Mouse (Mus musculus) small intestine, adult 2 months (tissue): ENCODE data around the gene Txndc12. TPM values are rescaled to one million over a fixed set of nuclear protein-coding genes. Genes with fewer than 3 reads are reported as not detected.

Source experiments
- H3K27ac ChIP-seq: fragments of 200-500 bp; 2 replicates; pipeline ENCODE4 v1.5.1; 2012; ENCODE audit warnings: low read depth, low read length, control low read depth, inconsistent platforms; ENCODE audit not compliant: insufficient read depth
- H3K27me3 ChIP-seq: fragments of 200-500 bp; 2 replicates; pipeline ENCODE4 v1.6.1; 2012; ENCODE audit warnings: mild to moderate bottlenecking, moderate library complexity, low read length, inconsistent platforms; ENCODE audit not compliant: control insufficient read depth, insufficient read depth
- H3K36me3 ChIP-seq: fragments of 200-500 bp; 2 replicates; pipeline ENCODE4 v1.6.1; 2012; ENCODE audit warnings: mild to moderate bottlenecking, low read length, control low read depth, inconsistent platforms; ENCODE audit not compliant: control insufficient read depth, insufficient read depth
- H3K4me1 ChIP-seq: fragments of 200-500 bp; 2 replicates; pipeline ENCODE4 v1.6.1; 2012; ENCODE audit warnings: low read length, inconsistent platforms, mixed read lengths; ENCODE audit not compliant: control insufficient read depth, insufficient read depth, insufficient read length
- H3K4me3 ChIP-seq: fragments of 200-500 bp; 2 replicates; pipeline ENCODE4 v1.5.1; 2012; ENCODE audit warnings: low read depth, mild to moderate bottlenecking, control low read depth, inconsistent platforms, low read length, moderate library complexity
- CTCF ChIP-seq: fragments of 200-500 bp; IDR thresholded peaks from 2 replicates; pipeline ENCODE4 v1.5.1; 2012; ENCODE audit warnings: low read depth, mild to moderate bottlenecking, control low read depth, inconsistent platforms, low read length, moderate library complexity, mixed read lengths; ENCODE audit not compliant: insufficient replicate concordance, insufficient read length; ENCODE audit errors: extremely low read depth
- POLR2A ChIP-seq: fragments of 200-500 bp; IDR thresholded peaks from 2 replicates; pipeline ENCODE4 v1.6.1; 2012; ENCODE audit warnings: low read depth, mild to moderate bottlenecking, control low read depth, inconsistent platforms, low read length, moderate library complexity
- WGBS: fragments of 180-500 bp; shearing (Covaris S2); methylation state at CpG from one replicate; pipeline ENCODE4 v1.1.7; 2018; 5-methylcytosine and 5-hydroxymethylcytosine counted together
- polyA plus RNA-seq: library from polyadenylated mRNA; depleted of rRNA; stranded (reverse); fragments of >200 nt; gene quantifications from 2 replicates; pipeline ENCODE4 v1.2.3, GENCODE M21; 2012

Txndc12 gene
- polyA plus RNA-seq, 1 experiment: 4.0 TPM

DNA sequence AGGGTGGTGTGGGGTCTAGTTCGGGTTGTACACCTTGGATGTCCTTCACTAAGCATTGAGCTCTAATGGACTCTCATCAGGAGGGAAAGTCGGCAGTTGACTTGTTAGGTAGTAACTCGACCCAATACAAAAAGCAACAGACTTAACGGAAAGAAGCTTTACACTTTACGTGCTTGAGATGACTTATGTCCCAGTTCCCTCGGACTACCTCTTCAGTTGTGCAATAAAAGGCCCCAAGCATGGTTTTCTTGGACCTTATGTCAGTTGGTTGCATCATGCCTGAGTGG is 630 bp upstream of the Txndc12 start:
- H3K4me3 ChIP-seq: peak overlapping the region; percentile 84
- under 1% methylated on average over 6 of the region's 6 CpGs for WGBS
- H3K4me1 ChIP-seq: peaks cover 7% of the 10 kb centered on the region; the same call in 1 of the 2 replicates
- peaks cover 8% of the 10 kb centered on the region for H3K36me3 ChIP-seq
- no peaks in the 10 kb centered on the region for H3K27me3 ChIP-seq
- peak overlapping the region; percentile 71 for H3K27ac ChIP-seq
- TF ChIP-seq CTCF (no peak), POLR2A (no peak)

DNA sequence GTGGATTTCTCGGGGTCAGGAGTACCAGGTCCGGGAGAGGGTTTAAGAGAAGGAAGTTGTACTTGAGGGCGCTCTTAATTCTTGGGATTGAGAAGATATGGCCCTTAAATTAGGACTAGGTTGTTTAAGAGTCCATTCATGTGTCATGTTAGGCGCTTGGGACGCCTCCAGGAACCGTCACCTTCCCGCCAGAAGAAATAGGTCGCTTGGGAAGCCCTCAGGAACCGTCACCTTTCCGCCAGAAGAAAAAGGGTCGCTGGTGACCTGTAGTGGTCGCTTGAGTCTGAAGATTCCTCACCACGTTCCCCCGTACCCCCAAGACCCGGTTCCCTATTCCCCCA is 540 bp downstream of the Txndc12 start:
- under 1% methylated on average over 15 of the region's 15 CpGs for WGBS
- no peaks in the 10 kb centered on the region for H3K27me3 ChIP-seq
- H3K36me3 ChIP-seq: 0 out of 2 replicates have a peak, but pooled peaks cover 2% of the 10 kb centered on the region
- peak overlapping the region; percentile 71 for H3K27ac ChIP-seq
- TF ChIP-seq POLR2A: no peak
- TF ChIP-seq CTCF: no peak
- peak overlapping the region; percentile 84 for H3K4me3 ChIP-seq
- H3K4me1 ChIP-seq: peaks cover 7% of the 10 kb centered on the region; the same call in 1 of the 2 replicates

DNA sequence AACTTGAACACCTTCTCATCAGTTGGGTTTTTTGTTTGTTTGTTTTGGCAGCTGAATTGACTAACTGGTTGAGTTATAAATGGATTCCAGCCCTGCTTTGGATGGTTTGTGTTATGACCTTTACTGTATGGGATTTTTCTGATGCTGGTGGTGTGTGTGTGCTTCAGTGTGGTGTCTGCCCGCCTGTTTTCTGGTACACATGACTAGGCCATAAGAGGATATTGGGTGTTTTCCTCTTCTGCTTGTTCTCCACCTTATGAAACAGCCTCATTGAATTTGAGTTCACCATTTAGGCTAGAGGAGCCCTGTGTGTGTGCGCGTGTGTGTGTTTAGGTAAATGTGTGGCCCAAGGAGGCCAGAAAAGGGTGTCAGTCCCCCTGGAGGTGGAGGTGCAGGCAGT is 1.1 kb downstream of the Txndc12 start:
- TF ChIP-seq POLR2A (no peak), CTCF (no peak)
- Histone ChIP-seq H3K27ac (no peak overlapping the region), H3K4me3 (0 out of 2 replicates have a peak overlapping the region, but pooled peaks have one; percentile 13)

DNA sequence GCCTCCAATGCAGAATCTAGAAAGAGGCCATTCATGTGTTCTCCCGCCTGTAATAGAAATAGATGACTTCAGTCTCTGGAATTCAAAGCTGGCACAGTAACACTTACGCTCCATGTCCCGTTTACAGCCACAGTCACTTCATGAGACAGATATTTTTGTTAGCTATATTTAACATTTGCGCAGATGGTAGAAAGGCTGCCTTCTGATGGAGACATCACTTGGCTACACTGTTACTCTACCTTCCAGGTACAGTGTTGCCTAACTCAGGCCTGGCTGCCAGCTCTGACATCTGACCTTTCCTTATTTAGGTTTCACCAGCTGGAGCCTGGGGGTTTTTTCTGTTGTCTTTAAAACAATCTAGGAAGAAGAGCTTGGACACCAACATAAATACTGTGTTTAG is 3.6 kb downstream of the Txndc12 start:
- WGBS: 73% methylated on average over 4 of the region's 4 CpGs
- Histone ChIP-seq H3K27ac (no peak overlapping the region), H3K27me3 (no peaks in the 10 kb centered on the region), H3K36me3 (no peaks in the 10 kb centered on the region), H3K4me3 (no peak overlapping the region), H3K4me1 (peaks cover 7% of the 10 kb centered on the region; the same call in 1 of the 2 replicates)
- no peak for TF ChIP-seq CTCF
- no peak for TF ChIP-seq POLR2A

More for the DNA sequence above, 1.1 kb downstream of the Txndc12 start:
- Histone ChIP-seq H3K4me1 (peaks cover 7% of the 10 kb centered on the region; the same call in 1 of the 2 replicates), H3K27me3 (no peaks in the 10 kb centered on the region), H3K36me3 (no peaks in the 10 kb centered on the region)
- 35% methylated on average over 3 of the region's 3 CpGs for WGBS

DNA sequence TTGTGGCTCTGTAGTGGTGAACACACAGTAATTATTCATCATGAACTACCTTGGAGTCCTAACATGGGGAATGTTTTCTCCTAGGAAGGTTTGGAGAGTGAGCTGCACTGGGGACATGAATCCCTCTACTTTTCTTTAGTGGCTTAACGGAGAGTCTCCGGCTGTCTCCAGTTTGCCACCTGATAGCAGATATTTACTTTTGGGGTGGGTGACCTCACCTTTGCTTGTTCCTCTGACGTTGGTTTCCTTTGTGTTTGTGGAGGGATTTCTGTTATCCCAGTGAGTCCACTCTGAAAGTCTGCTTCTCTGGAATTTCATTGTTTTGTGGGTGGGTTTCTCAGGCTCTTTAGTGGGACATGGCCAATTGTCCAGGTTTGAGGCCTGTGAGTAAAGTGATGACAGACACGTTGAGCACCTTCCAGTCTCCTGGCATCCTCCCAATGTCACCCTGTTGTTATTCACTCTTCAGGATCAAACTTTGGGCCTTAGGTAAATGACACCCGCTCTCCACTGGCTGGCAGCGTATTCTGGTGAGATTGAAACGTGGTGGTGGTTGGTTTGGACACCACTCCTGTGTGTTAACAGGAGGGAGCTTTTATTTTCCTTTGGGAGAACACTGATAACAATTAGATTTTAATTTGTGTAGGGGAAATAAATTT is 7.6 kb downstream of the Txndc12 start:
- Histone ChIP-seq H3K4me3 (no peak overlapping the region), H3K36me3 (no peaks in the 10 kb centered on the region), H3K27me3 (no peaks in the 10 kb centered on the region), H3K4me1 (no peaks in the 10 kb centered on the region), H3K27ac (no peak overlapping the region)
- TF ChIP-seq POLR2A (no peak), CTCF (no peak)
- 28% methylated on average over 7 of the region's 7 CpGs for WGBS

DNA sequence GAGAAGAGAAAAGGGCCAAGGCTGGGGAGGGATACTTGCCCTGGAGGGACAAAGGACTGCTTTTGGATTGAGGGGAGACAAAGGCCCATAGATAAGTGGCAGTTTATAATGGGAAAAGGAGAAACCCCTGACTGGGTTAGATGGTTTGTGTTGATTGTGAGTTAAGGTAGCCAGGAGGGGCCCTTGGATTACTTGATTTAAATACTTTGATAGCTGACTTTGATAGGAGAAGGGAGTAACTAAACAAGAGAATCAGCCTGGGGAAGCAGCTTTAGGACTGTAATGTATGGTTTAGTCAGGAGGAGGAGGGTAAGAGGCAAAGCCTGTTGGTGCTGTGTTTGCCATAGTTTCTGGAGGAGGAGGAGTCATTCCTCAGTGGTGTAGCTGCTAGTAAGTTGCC is 8.9 kb downstream of the Txndc12 start:
- Histone ChIP-seq H3K27ac (no peak overlapping the region), H3K4me3 (no peak overlapping the region)

DNA sequence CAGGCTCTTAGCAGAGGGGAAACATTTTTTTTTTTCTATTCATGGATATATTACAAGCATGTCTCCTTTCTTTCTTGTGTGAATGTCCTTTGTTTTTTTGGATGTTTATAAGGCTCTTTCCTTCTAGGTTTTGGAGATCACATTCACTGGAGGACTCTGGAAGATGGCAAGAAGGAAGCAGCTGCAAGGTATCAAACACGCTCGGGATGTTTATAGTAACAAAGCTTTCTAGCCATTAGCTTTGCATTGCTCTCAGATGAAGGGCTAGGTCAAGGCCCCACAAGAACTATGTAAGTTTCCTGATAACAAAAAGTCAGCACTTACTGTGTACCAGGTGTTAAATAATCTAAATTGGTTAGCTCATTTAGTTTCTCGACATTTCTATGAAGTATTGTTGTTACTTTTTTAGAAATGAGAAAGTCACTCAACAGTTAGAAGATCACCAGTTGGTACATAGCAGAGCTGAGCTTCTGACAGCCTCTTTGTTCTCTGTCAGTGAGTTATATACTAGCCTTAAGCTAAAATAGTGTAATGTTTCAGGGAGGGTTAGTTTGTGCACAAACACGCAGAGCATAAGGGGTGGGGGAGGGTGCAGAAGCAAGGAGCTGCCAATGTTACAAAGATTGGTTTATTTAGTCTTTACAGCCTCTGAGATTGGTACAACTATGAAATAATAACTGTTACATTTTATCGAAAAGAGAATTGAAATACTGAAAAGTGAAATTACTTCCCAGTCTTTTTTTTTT is 11.6 kb downstream of the Txndc12 start:
- TF ChIP-seq CTCF: no peak
- Histone ChIP-seq H3K4me1 (peaks cover 8% of the 10 kb centered on the region; the same call in 1 of the 2 replicates), H3K4me3 (no peak overlapping the region), H3K27ac (no peak overlapping the region), H3K27me3 (no peaks in the 10 kb centered on the region), H3K36me3 (peaks cover 5% of the 10 kb centered on the region; the same call in 1 of the 2 replicates)
- 72% methylated on average over 5 of the region's 5 CpGs for WGBS

More for the DNA sequence above, 8.9 kb downstream of the Txndc12 start:
- Histone ChIP-seq H3K4me1 (0 out of 2 replicates have a peak, but pooled peaks cover under 1% of the 10 kb centered on the region), H3K27me3 (no peaks in the 10 kb centered on the region), H3K36me3 (no peaks in the 10 kb centered on the region)
- TF ChIP-seq CTCF (no peak), POLR2A (no peak)
